Mouse (Mus musculus): ENCODE results near the gene Senp8. TPM values are rescaled to one million over a fixed set of nuclear protein-coding genes. Genes with fewer than 3 reads are reported as not detected.
A peak's percentile ranks its signal among the peaks of the same experiment; 100 is the strongest.

Gene Senp8
- polyA plus RNA-seq, 1 experiment from 2014 or later, result 11.4 TPM

DNA sequence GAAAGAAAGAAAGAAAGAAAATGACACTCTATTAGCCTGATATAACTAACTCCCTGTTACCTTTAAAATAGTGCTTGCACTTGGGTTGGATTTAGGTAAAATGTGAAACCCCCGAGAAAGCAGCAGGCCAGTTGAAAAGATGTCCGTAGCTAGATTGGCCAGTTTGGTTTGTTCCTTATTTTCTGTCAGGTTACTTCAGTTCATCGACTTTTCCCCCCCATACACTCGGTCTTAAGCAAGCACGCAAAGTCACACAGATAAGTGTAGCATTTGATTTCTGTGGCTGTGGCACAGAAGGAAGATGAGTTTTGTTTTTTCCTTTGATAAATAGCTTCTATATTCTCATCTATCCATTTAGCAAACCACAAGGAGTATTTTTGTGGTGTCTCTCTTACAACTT is 19.4 kb downstream of the Senp8 start:
- H3K27ac ChIP-seq (ENCODE audit: low read depth), result no peak overlapping the region
- ATAC-seq (ENCODE audit: insufficient read depth) (no peak), DNase-seq (no peak)
- no peaks in the 10 kb centered on the region for H3K27me3 ChIP-seq (ENCODE audit: insufficient read depth, low read length)
- H3K4me1 ChIP-seq (ENCODE audit: insufficient read depth), result peaks cover 5% of the 10 kb centered on the region; the same call in 1 of the 2 replicates
- no peak for TF ChIP-seq CTCF (IDR thresholded peaks at IDR 0.05; ENCODE audit: low read depth)
- no peak overlapping the region for H3K4me2 ChIP-seq
- H3K9ac ChIP-seq, result no peak overlapping the region
- no peaks in the 10 kb centered on the region for H3K9me3 ChIP-seq (ENCODE audit: low read depth, low read length)
- no peak overlapping the region for H3K4me3 ChIP-seq (ENCODE audit: low read depth, low read length)
- 84% methylated on average over 5 of the region's 5 CpGs for WGBS
- no peaks in the 10 kb centered on the region for H3K36me3 ChIP-seq (ENCODE audit: insufficient read depth)

DNA sequence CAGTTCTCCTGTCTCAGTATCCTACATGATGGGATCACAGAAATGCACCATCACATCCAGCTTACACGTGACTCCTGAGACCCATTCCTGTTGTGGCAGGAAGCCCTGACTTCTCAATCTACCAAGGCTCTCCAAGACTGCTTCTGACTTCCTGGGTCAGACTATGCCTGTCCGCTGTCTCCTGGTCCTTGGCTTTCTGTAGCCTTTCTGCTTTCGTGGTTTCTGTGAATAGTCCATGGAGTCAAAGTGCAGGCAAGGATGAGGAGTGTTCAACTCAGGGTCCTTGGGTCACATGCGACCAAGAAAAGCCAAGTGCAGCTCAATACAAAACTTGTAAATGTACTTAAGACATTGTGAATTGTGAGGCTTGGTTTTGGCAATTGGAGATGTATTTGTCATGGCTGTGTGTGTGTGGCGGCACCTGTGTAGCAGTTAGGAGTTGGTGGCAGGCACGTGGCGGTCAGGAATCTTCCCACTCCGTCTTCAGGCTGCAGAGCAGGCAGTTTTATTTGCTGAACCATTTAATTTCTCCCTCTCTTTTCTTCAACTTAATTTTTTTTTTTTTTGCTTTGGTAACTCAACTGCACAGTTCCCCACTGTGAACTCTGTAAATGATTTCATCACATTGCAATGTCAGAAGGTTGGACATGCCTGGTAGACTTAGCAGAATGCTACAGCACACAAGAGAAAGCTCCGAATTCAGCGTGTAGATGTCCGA is 22.8 kb downstream of the Senp8 start:
- Histone ChIP-seq H3K4me2 (no peak overlapping the region), H3K4me3 (ENCODE audit: low read depth, low read length) (no peak overlapping the region), H3K9ac (no peak overlapping the region), H3K36me3 (ENCODE audit: insufficient read depth) (no peaks in the 10 kb centered on the region), H3K27me3 (ENCODE audit: insufficient read depth, low read length) (no peaks in the 10 kb centered on the region), H3K27ac (ENCODE audit: low read depth) (peak overlapping the region; percentile 9; the same call in 1 of the 2 replicates), H3K4me1 (ENCODE audit: insufficient read depth) (0 out of 2 replicates have a peak, but pooled peaks cover 9% of the 10 kb centered on the region), H3K9me3 (ENCODE audit: low read depth, low read length) (no peaks in the 10 kb centered on the region)
- DNase-seq (no peak), ATAC-seq (ENCODE audit: insufficient read depth) (no peak)
- WGBS, result 67% methylated on average over 11 of the region's 11 CpGs
- no peak for TF ChIP-seq CTCF (IDR thresholded peaks at IDR 0.05; ENCODE audit: low read depth)

DNA sequence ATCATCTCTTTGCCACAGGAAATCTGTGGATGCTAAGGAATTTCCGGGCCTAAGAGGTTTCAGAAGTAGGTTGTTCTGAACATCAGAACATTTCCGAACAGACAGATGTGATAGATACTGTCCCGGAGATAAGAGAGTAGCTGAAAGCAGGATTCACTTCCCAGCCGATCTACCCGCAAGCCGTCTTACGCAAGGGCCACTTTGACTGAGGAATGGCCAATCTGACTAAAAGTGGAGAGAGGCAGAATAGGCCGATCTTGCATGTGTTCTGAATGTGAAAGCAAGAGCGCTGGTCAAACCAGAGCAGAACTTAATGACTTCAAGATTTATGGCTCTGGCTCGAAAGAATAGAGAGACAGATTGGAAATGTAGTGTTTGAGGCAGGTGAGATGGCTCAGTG is 25.0 kb downstream of the Senp8 start:
- no peak for TF ChIP-seq CTCF (IDR thresholded peaks at IDR 0.05; ENCODE audit: low read depth)
- ATAC-seq (ENCODE audit: insufficient read depth) (no peak), DNase-seq (no peak)
- 60% methylated on average over 10 of the region's 10 CpGs for WGBS
- Histone ChIP-seq H3K36me3 (ENCODE audit: insufficient read depth) (no peaks in the 10 kb centered on the region), H3K4me2 (no peak overlapping the region), H3K4me1 (ENCODE audit: insufficient read depth) (0 out of 2 replicates have a peak, but pooled peaks cover 9% of the 10 kb centered on the region), H3K9ac (no peak overlapping the region), H3K27ac (ENCODE audit: low read depth) (no peak overlapping the region), H3K4me3 (ENCODE audit: low read depth, low read length) (no peak overlapping the region), H3K9me3 (ENCODE audit: low read depth, low read length) (no peaks in the 10 kb centered on the region), H3K27me3 (ENCODE audit: insufficient read depth, low read length) (no peaks in the 10 kb centered on the region)

DNA sequence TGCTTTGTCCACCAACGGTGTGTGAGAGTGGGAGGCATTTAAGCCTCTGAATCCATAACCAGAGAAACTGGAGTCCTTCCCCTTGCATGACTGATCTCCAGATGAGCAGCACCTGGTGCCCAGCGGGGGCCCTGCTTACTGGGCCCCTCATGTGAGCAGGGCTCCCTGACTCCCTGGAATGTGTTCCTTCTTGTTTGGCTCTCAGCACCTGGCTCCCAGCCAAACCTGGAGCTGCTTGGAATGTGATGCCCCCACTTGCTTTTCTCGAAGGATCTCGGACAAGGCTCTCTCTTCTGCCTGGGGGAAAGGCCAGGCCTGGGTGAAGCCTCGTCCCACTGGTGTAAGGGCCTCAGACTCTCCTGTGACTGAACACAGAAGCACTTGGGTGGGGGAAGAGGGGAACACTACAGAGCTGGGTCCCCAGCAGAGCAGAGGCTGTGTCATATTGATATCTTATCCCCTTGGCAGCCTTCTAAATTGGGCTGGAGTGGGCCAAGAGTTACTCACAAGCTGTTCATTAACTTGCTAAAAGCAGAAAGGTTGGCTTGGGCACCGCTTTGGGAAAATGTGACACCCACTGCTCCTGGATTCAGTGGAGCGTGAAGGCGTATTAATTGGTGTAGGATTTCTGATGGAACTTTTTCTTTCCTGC is 26.6 kb downstream of the Senp8 start:
- H3K9me3 ChIP-seq (ENCODE audit: low read depth, low read length), result no peaks in the 10 kb centered on the region
- 43% methylated on average over 8 of the region's 8 CpGs for WGBS
- H3K4me1 ChIP-seq (ENCODE audit: insufficient read depth), result 0 out of 2 replicates have a peak, but pooled peaks cover 9% of the 10 kb centered on the region
- no peaks in the 10 kb centered on the region for H3K36me3 ChIP-seq (ENCODE audit: insufficient read depth)
- no peak overlapping the region for H3K4me2 ChIP-seq
- peak overlapping the region; percentile 78 for H3K27ac ChIP-seq (ENCODE audit: low read depth)
- no peak overlapping the region for H3K4me3 ChIP-seq (ENCODE audit: low read depth, low read length)
- no peak for TF ChIP-seq CTCF (IDR thresholded peaks at IDR 0.05; ENCODE audit: low read depth)
- H3K9ac ChIP-seq, result no peak overlapping the region
- peak; percentile 69 for ATAC-seq (ENCODE audit: insufficient read depth)
- peak; percentile 75 for DNase-seq
- no peaks in the 10 kb centered on the region for H3K27me3 ChIP-seq (ENCODE audit: insufficient read depth, low read length)

- peak; percentile 89 for TF ChIP-seq CTCF (IDR thresholded peaks at IDR 0.05; ENCODE audit: low read depth)
- Histone ChIP-seq H3K36me3 (ENCODE audit: insufficient read depth) (no peaks in the 10 kb centered on the region), H3K4me3 (ENCODE audit: low read depth, low read length) (no peak overlapping the region), H3K27ac (ENCODE audit: low read depth) (peak overlapping the region; percentile 78), H3K27me3 (ENCODE audit: insufficient read depth, low read length) (no peaks in the 10 kb centered on the region), H3K4me2 (peak overlapping the region; percentile 42; the same call in 1 of the 2 replicates), H3K9me3 (ENCODE audit: low read depth, low read length) (no peaks in the 10 kb centered on the region), H3K9ac (no peak overlapping the region), H3K4me1 (ENCODE audit: insufficient read depth) (0 out of 2 replicates have a peak, but pooled peaks cover 9% of the 10 kb centered on the region)
- DNase-seq, result peak; percentile 94
- peak; percentile 61; the same call in 1 of the 2 replicates for ATAC-seq (ENCODE audit: insufficient read depth)
- WGBS, result 9% methylated on average over 10 of the region's 10 CpGs
Observed at GRCm38 (mm10) chr9:59723096-59723657, 27.3 kb downstream of the Senp8 start.

DNA sequence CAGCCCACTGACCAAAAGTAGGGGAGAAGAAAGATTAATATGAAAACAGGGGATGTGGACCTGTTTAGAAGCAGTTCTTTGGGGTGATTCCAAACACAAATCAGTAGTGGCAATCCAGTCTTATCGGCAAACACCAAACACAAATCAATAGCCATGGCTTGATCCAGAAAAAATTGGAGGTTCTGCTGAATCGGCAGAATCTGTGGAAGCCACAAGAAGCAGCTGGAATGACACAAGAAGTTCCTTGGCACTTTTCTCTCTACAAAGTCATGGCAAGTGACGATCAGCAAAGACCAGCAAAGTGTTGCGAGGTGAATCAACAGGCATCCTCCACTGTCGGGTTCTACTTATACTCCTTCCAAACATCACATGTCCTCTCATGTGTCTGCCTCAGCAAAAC is 29.4 kb downstream of the Senp8 start:
- no peak overlapping the region for H3K9ac ChIP-seq
- no peak overlapping the region for H3K4me2 ChIP-seq
- 76% methylated on average over 5 of the region's 5 CpGs for WGBS
- ATAC-seq (ENCODE audit: insufficient read depth) (no peak), DNase-seq (no peak)
- 0 out of 2 replicates have a peak, but pooled peaks cover 9% of the 10 kb centered on the region for H3K4me1 ChIP-seq (ENCODE audit: insufficient read depth)
- no peak for TF ChIP-seq CTCF (IDR thresholded peaks at IDR 0.05; ENCODE audit: low read depth)
- H3K36me3 ChIP-seq (ENCODE audit: insufficient read depth), result no peaks in the 10 kb centered on the region
- no peaks in the 10 kb centered on the region for H3K27me3 ChIP-seq (ENCODE audit: insufficient read depth, low read length)
- no peak overlapping the region for H3K27ac ChIP-seq (ENCODE audit: low read depth)
- H3K9me3 ChIP-seq (ENCODE audit: low read depth, low read length), result no peaks in the 10 kb centered on the region
- H3K4me3 ChIP-seq (ENCODE audit: low read depth, low read length), result no peak overlapping the region

DNA sequence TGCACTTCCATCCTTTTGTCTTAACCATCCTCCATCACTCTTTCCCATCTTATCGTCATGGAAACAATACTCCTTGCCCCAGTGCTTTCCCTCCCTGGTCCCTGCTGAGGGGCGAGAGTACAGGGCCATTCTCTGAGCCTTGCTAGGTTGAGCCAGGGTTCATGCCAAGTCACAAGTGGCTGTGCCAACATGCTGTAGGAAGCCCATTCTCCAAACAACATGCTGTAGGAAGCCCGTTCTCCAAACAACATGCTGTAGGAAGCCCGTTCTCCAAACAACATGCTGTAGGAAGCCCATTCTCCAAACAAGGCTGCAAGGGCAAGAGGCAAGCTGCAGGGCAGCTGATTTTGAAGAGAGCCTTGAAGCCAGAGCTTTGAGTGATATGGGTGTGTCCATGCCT is 32.3 kb downstream of the Senp8 start:
- no peaks in the 10 kb centered on the region for H3K4me1 ChIP-seq (ENCODE audit: insufficient read depth)
- no peak overlapping the region for H3K4me3 ChIP-seq (ENCODE audit: low read depth, low read length)
- H3K9me3 ChIP-seq (ENCODE audit: low read depth, low read length), result no peaks in the 10 kb centered on the region
- no peaks in the 10 kb centered on the region for H3K36me3 ChIP-seq (ENCODE audit: insufficient read depth)
- H3K4me2 ChIP-seq, result no peak overlapping the region
- ATAC-seq (ENCODE audit: insufficient read depth), result no peak
- no peaks in the 10 kb centered on the region for H3K27me3 ChIP-seq (ENCODE audit: insufficient read depth, low read length)
- H3K27ac ChIP-seq (ENCODE audit: low read depth), result no peak overlapping the region
- no peak overlapping the region for H3K9ac ChIP-seq
- no peak for TF ChIP-seq CTCF (IDR thresholded peaks at IDR 0.05; ENCODE audit: low read depth)
- WGBS, result 74% methylated on average over 4 of the region's 4 CpGs
- peak; percentile 29 for DNase-seq

Data from lung, embryonic 14.5 days (tissue).